Mouse (Mus musculus) liver, embryonic 14.5 days (tissue): ENCODE data around the gene Stx2. TPM values are rescaled to one million over a fixed set of nuclear protein-coding genes. Genes with fewer than 3 reads are reported as not detected.

Experiments used
- ATAC-seq: fragments of 200-750 bp; cut with Nextera tagmentation; 2 replicates; pipeline ENCODE4 v1.8.0; 2017; ENCODE audit warnings: moderate number of reproducible peaks, mild to moderate bottlenecking, moderate library complexity; ENCODE audit not compliant: insufficient read depth
- DNase-seq, 3 experiments: peaks; one replicate each; pipeline ENCODE4 v3.0.0-alpha.2; 2012 to 2013; ENCODE audit warnings: low read depth in 3 of 3, low spot score in 3 of 3
- H3K27ac ChIP-seq: fragments of 300-500 bp; sonication (generic); 2 replicates; pipeline ENCODE4 v1.5.1; 2014; ENCODE audit warnings: moderate library complexity, mild to moderate bottlenecking, control low read depth, inconsistent platforms
- H3K27me3 ChIP-seq: fragments of 300-500 bp; sonication (generic); 2 replicates; pipeline ENCODE4 v1.6.1; 2014; ENCODE audit warnings: mild to moderate bottlenecking, low read length, moderate library complexity; ENCODE audit not compliant: control insufficient read depth, insufficient read depth
- H3K36me3 ChIP-seq: fragments of 300-500 bp; sonication (generic); replicated peaks from 2 replicates; pipeline ENCODE4 v1.6.1; 2014; ENCODE audit warnings: low read depth; ENCODE audit not compliant: control insufficient read depth, insufficient read depth
- H3K4me1 ChIP-seq, 2 experiments: fragments of 200-500 bp in 1 of 2; fragments of 300-500 bp in 1 of 2; sonication (generic) in 1 of 2; replicated peaks; 2 replicates each; pipeline ENCODE4 v1.6.1; 2012 to 2014; ENCODE audit warnings: antibody characterized with exemption in 1 of 2, inconsistent platforms in 1 of 2, low read length in 1 of 2; ENCODE audit not compliant: control insufficient read depth in 2 of 2, insufficient read depth in 2 of 2
- H3K4me2 ChIP-seq: fragments of 300-500 bp; sonication (generic); 2 replicates; pipeline ENCODE4 v1.6.1; 2014; ENCODE audit warnings: low read depth, mild to moderate bottlenecking, control low read depth, moderate library complexity
- H3K4me3 ChIP-seq, 2 experiments: fragments of 200-500 bp in 1 of 2; fragments of 300-500 bp in 1 of 2; sonication (generic) in 1 of 2; 2 replicates each; pipeline ENCODE4 v1.5.1; 2012 to 2014; ENCODE audit warnings: low read depth in 2 of 2, low read length in 2 of 2, mild to moderate bottlenecking in 2 of 2, control low read depth in 1 of 2, inconsistent platforms in 1 of 2, moderate library complexity in 1 of 2; ENCODE audit not compliant: insufficient read depth in 1 of 2
- H3K9ac ChIP-seq: fragments of 300-500 bp; sonication (generic); replicated peaks from 2 replicates; pipeline ENCODE4 v1.6.1; 2014; ENCODE audit warnings: mild to moderate bottlenecking, control low read depth, moderate library complexity
- H3K9me3 ChIP-seq: fragments of 300-500 bp; sonication (generic); 2 replicates; pipeline ENCODE4 v1.6.1; 2016; ENCODE audit warnings: low read length, mixed read lengths; ENCODE audit not compliant: control insufficient read depth
- CTCF ChIP-seq: IDR thresholded peaks from 2 replicates; pipeline ENCODE4 v1.5.1; 2016; ENCODE audit warnings: antibody characterized with exemption, low read depth, control low read depth
- EP300 ChIP-seq: IDR thresholded peaks from 2 replicates; pipeline ENCODE4 v1.6.1; 2016; ENCODE audit warnings: antibody characterized with exemption, low read depth
- WGBS: fragments of 180-500 bp; shearing (Covaris S2); extraction: QIAGEN DNeasy Blood & Tissue Kit; methylation state at CpG from one replicate; pipeline ENCODE4 v1.1.7; 2014; ENCODE audit not compliant: insufficient replicate concordance; 5-methylcytosine and 5-hydroxymethylcytosine counted together
- polyA plus RNA-seq, 2 experiments: library from polyadenylated mRNA; depleted of rRNA in 1 of 2; stranded (reverse) in 1 of 2; unstranded in 1 of 2; fragments of >200 nt; fragmentation: Nextera tagmentation in 1 of 2; extraction: Ambion mirVana in 1 of 2; gene quantifications; 2 replicates each; pipeline versions ENCODE4 v1.2.1 to v1.2.3; 2012 to 2014

Gene Stx2
- polyA plus RNA-seq, 2 experiments: 68.1 to 75.0 TPM

- H3K4me1 ChIP-seq: peaks cover 16 to 17% of the 10 kb centered on the region in 2 experiments
- no peaks in the 10 kb centered on the region for H3K27me3 ChIP-seq
- no peaks in the 10 kb centered on the region for H3K9me3 ChIP-seq
- under 1% methylated on average over 94 of the region's 102 CpGs for WGBS
- peak within 1 kb of the TSS; percentile 96 for H3K4me2 ChIP-seq
- peaks cover 35% of the 10 kb centered on the region for H3K36me3 ChIP-seq
- H3K4me3 ChIP-seq: peak within 1 kb of the TSS; percentile 72 to 98
- peak within 1 kb of the TSS; percentile 96 for H3K9ac ChIP-seq
- no peak for TF ChIP-seq CTCF
- TF ChIP-seq EP300: peak; percentile 53
- ATAC-seq (peak; percentile 94), DNase-seq (peak; percentile 90 to 93 (median 90))
- peak within 1 kb of the TSS; percentile 89 for H3K27ac ChIP-seq
These were observed 11.3 kb upstream of the Stx2 start, which contains the start of gene Ran for GRCm38 (mm10) chr5:129019497-129020299. Gene Ran, plus strand, starts transcription at chr5:129020069.

- Histone ChIP-seq H3K9ac (peak overlapping the region; percentile 84), H3K9me3 (no peaks in the 10 kb centered on the region), H3K4me2 (peak overlapping the region; percentile 83), H3K4me3 (peak overlapping the region; percentile 59 to 98), H3K36me3 (peaks cover 27% of the 10 kb centered on the region), H3K4me1 (peaks cover 16 to 17% of the 10 kb centered on the region in 2 experiments), H3K27ac (peak overlapping the region; percentile 89), H3K27me3 (no peaks in the 10 kb centered on the region)
- DNase-seq (no peak), ATAC-seq (peak; percentile 10)
- WGBS: 57% methylated on average over 13 of the region's 13 CpGs
- TF ChIP-seq CTCF: no peak
These were observed 10.6 kb upstream of the Stx2 start for GRCm38 (mm10) chr5:129018782-129019489.

GRCm38 (mm10) chr5:129016370-129016769 is 8.0 kb upstream of the Stx2 start:
- DNase-seq (no peak), ATAC-seq (no peak)
- TF ChIP-seq CTCF (no peak), EP300 (no peak)
- H3K36me3 ChIP-seq: peaks cover 6% of the 10 kb centered on the region
- H3K4me2 ChIP-seq: no peak overlapping the region
- H3K4me3 ChIP-seq: no peak overlapping the region
- no peaks in the 10 kb centered on the region for H3K27me3 ChIP-seq
- no peaks in the 10 kb centered on the region for H3K9me3 ChIP-seq
- H3K27ac ChIP-seq: no peak overlapping the region
- no peak overlapping the region for H3K9ac ChIP-seq
- peaks cover 12 to 17% of the 10 kb centered on the region in 2 experiments for H3K4me1 ChIP-seq
- 66% methylated on average over 3 of the region's 3 CpGs for WGBS

- no peak overlapping the region for H3K27ac ChIP-seq
- H3K4me2 ChIP-seq: no peak overlapping the region
- no peak overlapping the region for H3K4me3 ChIP-seq
- H3K9ac ChIP-seq: no peak overlapping the region
- H3K9me3 ChIP-seq: no peaks in the 10 kb centered on the region
- H3K36me3 ChIP-seq: no peaks in the 10 kb centered on the region
- ATAC-seq (no peak), DNase-seq (no peak)
- TF ChIP-seq CTCF: no peak
- TF ChIP-seq EP300: no peak
- 72% methylated on average over 5 of the region's 5 CpGs for WGBS
- H3K4me1 ChIP-seq: peaks cover 12 to 17% of the 10 kb centered on the region in 2 experiments
- H3K27me3 ChIP-seq: no peaks in the 10 kb centered on the region
These were observed 7.2 kb upstream of the Stx2 start for GRCm38 (mm10) chr5:129015540-129015939.

- DNase-seq (no peak), ATAC-seq (no peak)
- Histone ChIP-seq H3K9me3 (no peaks in the 10 kb centered on the region), H3K36me3 (no peaks in the 10 kb centered on the region), H3K9ac (no peak overlapping the region), H3K4me2 (no peak overlapping the region), H3K4me1 (peaks cover 12 to 17% of the 10 kb centered on the region in 2 experiments), H3K27ac (no peak overlapping the region), H3K4me3 (no peak overlapping the region), H3K27me3 (no peaks in the 10 kb centered on the region)
- no peak for TF ChIP-seq CTCF
- no peak for TF ChIP-seq EP300
- 44% methylated on average over 3 of the region's 3 CpGs for WGBS
These were observed 6.6 kb upstream of the Stx2 start for GRCm38 (mm10) chr5:129015020-129015419.
